Mouse (Mus musculus) frontal cortex, adult (tissue): ENCODE measurements around the gene Fat2.

ENCODE experiments used
- ATAC-seq: cut with Nextera tagmentation; 2 replicates; pipeline ENCODE4 v1.9.2; 2017; ENCODE audit warnings: mild to moderate bottlenecking, moderate library complexity, mixed read lengths; ENCODE audit not compliant: low TSS enrichment

Fat2 gene

GRCm38 (mm10) chr11:55240556-55240955 is 95.8 kb downstream of the Fat2 start:
- ATAC-seq, result peak; percentile 95

GRCm38 (mm10) chr11:55239496-55239895 is 96.9 kb downstream of the Fat2 start:
- no peak for ATAC-seq

GRCm38 (mm10) chr11:55236815-55237214 is 99.5 kb downstream of the Fat2 start:
- ATAC-seq, result no peak

- no peak for ATAC-seq
Measured at GRCm38 (mm10) chr11:55234791-55235190, 101.6 kb downstream of the Fat2 start.

- no peak for ATAC-seq
Measured at GRCm38 (mm10) chr11:55234288-55234687, 102.1 kb downstream of the Fat2 start.

- ATAC-seq, result no peak
Measured at GRCm38 (mm10) chr11:55231034-55231433, 105.3 kb downstream of the Fat2 start.

GRCm38 (mm10) chr11:55221306-55221705 is 115.1 kb downstream of the Fat2 start:
- ATAC-seq, result no peak

GRCm38 (mm10) chr11:55218473-55218872 is 117.9 kb downstream of the Fat2 start:
- ATAC-seq, result no peak

- peak; percentile 10; the same call in 1 of the 2 replicates for ATAC-seq
Measured at GRCm38 (mm10) chr11:55217880-55218279, 118.5 kb downstream of the Fat2 start.

- no peak for ATAC-seq
Measured at GRCm38 (mm10) chr11:55217418-55217817, 118.9 kb downstream of the Fat2 start.

GRCm38 (mm10) chr11:55216830-55217229 is 119.5 kb downstream of the Fat2 start:
- ATAC-seq, result peak; percentile 85

- no peak for ATAC-seq
Measured at GRCm38 (mm10) chr11:55216061-55216460, 120.3 kb downstream of the Fat2 start.

- no peak for ATAC-seq
Measured at GRCm38 (mm10) chr11:55214978-55215377, 121.4 kb downstream of the Fat2 start.

- ATAC-seq, result no peak
Measured at GRCm38 (mm10) chr11:55214161-55214560, 122.2 kb downstream of the Fat2 start.

- ATAC-seq, result no peak
Measured at GRCm38 (mm10) chr11:55213518-55213917, 122.8 kb downstream of the Fat2 start.

GRCm38 (mm10) chr11:55209626-55210353 is 126.6 kb downstream of the Fat2 start:
- no peak for ATAC-seq

GRCm38 (mm10) chr11:55209032-55209431 is 127.3 kb downstream of the Fat2 start:
- no peak for ATAC-seq

- ATAC-seq, result no peak
Measured at GRCm38 (mm10) chr11:55208001-55208690, 128.2 kb downstream of the Fat2 start.

GRCm38 (mm10) chr11:55204602-55205001 is 131.8 kb downstream of the Fat2 start:
- peak; percentile 50 for ATAC-seq

GRCm38 (mm10) chr11:55204159-55204596 is 132.2 kb downstream of the Fat2 start, which contains the start of gene Slc36a1:
Gene Slc36a1 (plus strand): TSS chr11:55204350.
- peak; percentile 77 for ATAC-seq
